Mouse (Mus musculus): ENCODE measurements around the gene Rbms3. TPM values are rescaled to one million over a fixed set of nuclear protein-coding genes. Genes with fewer than 3 reads are reported as not detected.

Rbms3 gene
- polyA plus RNA-seq, 1 experiment from 2014 or later: 68.6 TPM

DNA sequence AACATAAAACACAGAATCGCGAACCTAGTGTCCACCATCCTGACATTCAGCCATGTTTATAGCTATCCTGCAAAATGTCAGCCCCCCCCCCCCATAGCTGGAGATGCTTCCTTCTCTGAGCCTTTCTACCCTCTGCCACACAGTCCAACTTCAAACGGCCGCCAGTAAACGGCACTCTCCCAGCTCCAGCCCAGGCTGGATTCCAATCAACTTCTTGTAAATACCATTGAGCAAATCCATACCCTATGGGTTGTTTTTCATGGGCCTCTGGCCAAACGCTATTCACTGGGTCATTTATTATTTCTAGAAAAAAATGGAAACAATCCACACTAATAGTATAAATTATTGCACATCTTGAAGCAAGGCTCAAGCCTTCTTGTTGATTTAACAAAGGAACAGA is 468.6 kb downstream of the Rbms3 start:
- DNase-seq (ENCODE audit: low spot score): no peak

DNA sequence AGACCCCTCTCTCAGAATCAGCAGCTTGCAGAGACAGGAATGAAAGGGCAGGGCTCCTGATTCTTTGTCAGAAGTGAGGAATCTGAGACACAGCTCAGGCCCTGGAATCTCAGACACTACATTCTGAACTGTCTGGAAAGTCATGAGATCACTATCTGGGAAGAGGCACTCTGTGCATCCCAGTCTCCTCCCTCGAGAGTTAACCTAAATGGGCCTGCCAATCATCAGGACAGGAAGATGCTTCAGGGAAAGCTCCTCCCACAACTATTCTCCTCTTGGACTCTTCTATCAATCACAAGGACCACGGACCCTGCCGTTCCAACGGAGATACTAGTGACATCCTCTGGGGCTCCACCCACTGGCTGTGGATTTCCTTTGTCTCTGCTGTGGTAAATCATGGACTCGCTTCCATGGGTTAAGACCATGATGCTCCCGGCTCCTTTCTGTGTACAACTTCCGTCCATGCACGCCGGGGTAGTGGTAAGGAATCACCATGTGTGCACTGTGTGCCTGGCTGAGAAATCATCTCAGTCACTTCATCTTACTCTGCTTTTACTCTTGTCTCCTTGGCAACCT is 473.3 kb downstream of the Rbms3 start:
- Histone ChIP-seq H3K4me1 (replicated peaks; ENCODE audit: control insufficient read depth, insufficient read depth, low read length) (peaks cover 32% of the 10 kb centered on the region), H3K27ac (ENCODE audit: low read depth) (peak overlapping the region; percentile 64)

More for the DNA sequence above, 468.6 kb downstream of the Rbms3 start:
- 33% methylated on average over 6 of the region's 6 CpGs for WGBS
- Histone ChIP-seq H3K36me3 (ENCODE audit: control insufficient read depth, insufficient read depth, low read length) (no peaks in the 10 kb centered on the region), H3K4me1 (replicated peaks; ENCODE audit: control insufficient read depth, insufficient read depth, low read length) (peaks cover 40% of the 10 kb centered on the region), H3K27ac (ENCODE audit: low read depth) (peak overlapping the region; percentile 62), H3K4me3 (ENCODE audit: low read depth, low read length) (no peak overlapping the region), H3K27me3 (replicated peaks; ENCODE audit: control insufficient read depth, insufficient read depth, low read length) (no peaks in the 10 kb centered on the region), H3K4me2 (ENCODE audit: low read length) (no peak overlapping the region), H3K9me3 (ENCODE audit: control insufficient read depth, low read length) (no peaks in the 10 kb centered on the region), H3K9ac (ENCODE audit: low read length) (no peak overlapping the region)
- peak; percentile 44; the same call in 1 of the 2 replicates for ATAC-seq (replicated peaks; ENCODE audit: low FRiP score, low TSS enrichment, low read depth)

DNA sequence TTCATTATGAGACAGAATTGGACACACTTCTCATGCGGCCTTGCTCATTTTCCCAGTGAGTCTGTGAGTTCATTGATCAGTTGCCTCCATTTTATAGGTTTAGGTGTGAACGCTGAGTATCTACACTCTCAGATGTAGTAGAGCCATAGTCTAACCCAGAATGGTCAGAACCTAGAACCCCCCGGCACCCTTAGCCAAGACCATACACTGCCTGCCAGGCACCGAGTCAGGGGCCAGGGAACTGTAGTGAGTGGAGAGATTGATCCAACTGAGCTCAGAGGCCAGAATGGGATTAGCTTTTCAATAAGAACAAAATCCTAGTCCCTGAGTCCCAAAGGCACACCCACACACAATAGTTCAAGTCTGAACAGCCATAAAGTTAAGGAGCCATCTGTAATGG is 475.1 kb downstream of the Rbms3 start:
- H3K27ac ChIP-seq (ENCODE audit: low read depth): no peak overlapping the region
- peaks cover 24% of the 10 kb centered on the region for H3K4me1 ChIP-seq (replicated peaks; ENCODE audit: control insufficient read depth, insufficient read depth, low read length)
- H3K9me3 ChIP-seq (ENCODE audit: control insufficient read depth, low read length): no peaks in the 10 kb centered on the region
- H3K4me2 ChIP-seq (ENCODE audit: low read length): no peak overlapping the region
- no peak for DNase-seq (ENCODE audit: low spot score)
- no peak overlapping the region for H3K4me3 ChIP-seq (ENCODE audit: low read depth, low read length)
- no peak overlapping the region for H3K9ac ChIP-seq (ENCODE audit: low read length)
- H3K27me3 ChIP-seq (replicated peaks; ENCODE audit: control insufficient read depth, insufficient read depth, low read length): no peaks in the 10 kb centered on the region
- H3K36me3 ChIP-seq (ENCODE audit: control insufficient read depth, insufficient read depth, low read length): no peaks in the 10 kb centered on the region
- WGBS: 88% methylated on average over 4 of the region's 4 CpGs
- ATAC-seq (replicated peaks; ENCODE audit: low FRiP score, low TSS enrichment, low read depth): no peak

More for the DNA sequence above, 473.3 kb downstream of the Rbms3 start:
- DNase-seq (ENCODE audit: low spot score) (peak; percentile 54), ATAC-seq (replicated peaks; ENCODE audit: low FRiP score, low TSS enrichment, low read depth) (no peak; the same call in 1 of the 2 replicates)
- Histone ChIP-seq H3K9ac (ENCODE audit: low read length) (no peak overlapping the region), H3K27me3 (replicated peaks; ENCODE audit: control insufficient read depth, insufficient read depth, low read length) (no peaks in the 10 kb centered on the region), H3K4me3 (ENCODE audit: low read depth, low read length) (no peak overlapping the region), H3K9me3 (ENCODE audit: control insufficient read depth, low read length) (no peaks in the 10 kb centered on the region), H3K36me3 (ENCODE audit: control insufficient read depth, insufficient read depth, low read length) (no peaks in the 10 kb centered on the region), H3K4me2 (ENCODE audit: low read length) (no peak overlapping the region)
- WGBS: 41% methylated on average over 9 of the region's 9 CpGs

DNA sequence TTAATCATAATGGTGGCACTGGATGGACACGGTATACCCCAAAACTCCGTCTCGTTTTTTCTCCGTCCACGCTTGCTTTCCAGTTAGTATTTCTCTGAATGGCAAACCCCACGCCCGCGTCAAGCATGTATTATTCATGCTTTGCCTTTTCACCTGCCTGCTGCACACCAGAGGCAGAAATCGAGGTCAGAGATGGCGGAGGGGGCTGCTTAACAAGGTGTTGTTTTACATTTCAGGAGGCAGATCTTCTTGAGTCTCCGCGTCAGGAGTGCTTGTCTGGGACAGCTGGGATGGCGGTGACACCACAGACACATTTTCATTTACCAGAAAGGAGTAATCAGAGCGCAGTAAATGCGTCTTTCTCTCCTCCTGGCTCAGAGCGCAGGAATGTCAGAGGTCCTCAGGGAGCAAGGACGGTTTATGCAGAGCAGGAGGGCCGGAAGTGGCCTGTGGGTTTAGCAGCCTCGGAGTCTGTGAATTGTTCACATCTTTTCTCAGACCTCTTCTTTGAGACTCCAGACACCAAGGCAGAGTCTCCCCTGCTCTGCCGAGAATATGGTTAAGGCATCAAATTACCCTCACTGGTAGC is 475.9 kb downstream of the Rbms3 start:
- Histone ChIP-seq H3K4me2 (ENCODE audit: low read length) (no peak overlapping the region), H3K4me3 (ENCODE audit: low read depth, low read length) (no peak overlapping the region), H3K27ac (ENCODE audit: low read depth) (peak overlapping the region; percentile 57; the same call in 1 of the 2 replicates), H3K36me3 (ENCODE audit: control insufficient read depth, insufficient read depth, low read length) (no peaks in the 10 kb centered on the region), H3K27me3 (replicated peaks; ENCODE audit: control insufficient read depth, insufficient read depth, low read length) (no peaks in the 10 kb centered on the region), H3K9me3 (ENCODE audit: control insufficient read depth, low read length) (no peaks in the 10 kb centered on the region), H3K4me1 (replicated peaks; ENCODE audit: control insufficient read depth, insufficient read depth, low read length) (peaks cover 24% of the 10 kb centered on the region), H3K9ac (ENCODE audit: low read length) (no peak overlapping the region)
- no peak for ATAC-seq (replicated peaks; ENCODE audit: low FRiP score, low TSS enrichment, low read depth)
- WGBS: 50% methylated on average over 20 of the region's 20 CpGs
- no peak for DNase-seq (ENCODE audit: low spot score)

DNA sequence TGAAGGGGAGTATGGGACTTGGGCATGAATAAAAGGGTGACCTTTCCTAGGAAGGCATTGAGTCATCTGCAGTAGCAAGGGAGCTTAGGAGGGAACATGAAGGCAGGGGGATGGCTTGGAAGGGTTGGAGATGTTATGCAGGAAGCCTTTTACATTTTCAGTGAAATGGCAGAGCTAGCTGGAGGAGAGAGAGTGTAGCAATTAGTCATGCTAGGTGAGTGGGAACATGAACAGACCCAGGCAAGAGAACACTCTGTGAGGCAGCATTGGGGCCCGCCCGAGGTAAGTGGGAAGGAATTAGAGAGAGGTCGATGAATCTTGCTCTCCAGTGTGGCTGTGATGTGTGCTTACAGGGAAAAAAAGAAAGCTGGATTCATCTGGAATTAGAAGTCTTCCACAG is 477.8 kb downstream of the Rbms3 start:
- WGBS: 63% methylated on average over 3 of the region's 3 CpGs
- Histone ChIP-seq H3K36me3 (ENCODE audit: control insufficient read depth, insufficient read depth, low read length) (no peaks in the 10 kb centered on the region), H3K27me3 (replicated peaks; ENCODE audit: control insufficient read depth, insufficient read depth, low read length) (no peaks in the 10 kb centered on the region), H3K9me3 (ENCODE audit: control insufficient read depth, low read length) (no peaks in the 10 kb centered on the region), H3K9ac (ENCODE audit: low read length) (no peak overlapping the region), H3K4me1 (replicated peaks; ENCODE audit: control insufficient read depth, insufficient read depth, low read length) (peaks cover 24% of the 10 kb centered on the region), H3K27ac (ENCODE audit: low read depth) (no peak overlapping the region), H3K4me3 (ENCODE audit: low read depth, low read length) (no peak overlapping the region), H3K4me2 (ENCODE audit: low read length) (no peak overlapping the region)
- DNase-seq (ENCODE audit: low spot score): no peak
- ATAC-seq (replicated peaks; ENCODE audit: low FRiP score, low TSS enrichment, low read depth): no peak

DNA sequence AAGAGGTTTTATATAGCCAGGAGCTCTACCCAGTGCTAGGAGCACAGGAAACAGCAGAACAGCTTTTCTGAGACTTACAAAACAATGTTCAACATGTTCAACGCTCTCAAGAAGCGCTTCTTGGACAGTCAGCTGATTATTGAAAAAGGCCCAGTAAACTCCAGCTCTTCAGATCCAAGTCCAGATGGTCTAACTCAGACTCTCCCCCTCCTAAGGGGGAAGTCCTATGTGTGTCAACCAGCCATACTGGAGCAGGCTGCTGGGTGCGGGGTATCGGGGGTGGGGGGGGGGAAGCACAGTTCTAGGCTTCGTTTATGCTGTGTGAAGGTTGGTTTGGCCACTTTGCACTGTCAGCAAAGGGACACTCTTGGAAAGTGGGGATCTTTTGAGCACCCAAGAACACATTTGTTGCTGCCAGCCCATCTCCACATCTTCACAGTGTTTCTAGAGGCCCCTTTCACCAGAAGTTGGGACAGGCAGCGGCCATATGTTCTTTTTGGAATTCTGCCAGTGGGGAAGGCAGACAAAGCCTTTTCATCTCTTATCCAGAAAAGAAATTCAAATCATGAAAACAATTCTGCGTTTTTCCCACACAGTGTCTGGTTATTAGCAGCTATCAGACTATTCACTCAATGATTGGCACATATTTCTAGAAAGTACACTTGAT is 485.5 kb downstream of the Rbms3 start:
- Histone ChIP-seq H3K36me3 (ENCODE audit: control insufficient read depth, insufficient read depth, low read length) (no peaks in the 10 kb centered on the region), H3K4me1 (replicated peaks; ENCODE audit: control insufficient read depth, insufficient read depth, low read length) (peaks cover 8% of the 10 kb centered on the region), H3K27ac (ENCODE audit: low read depth) (peak overlapping the region; percentile 74), H3K9ac (ENCODE audit: low read length) (no peak overlapping the region), H3K4me3 (ENCODE audit: low read depth, low read length) (no peak overlapping the region), H3K4me2 (ENCODE audit: low read length) (no peak overlapping the region), H3K27me3 (replicated peaks; ENCODE audit: control insufficient read depth, insufficient read depth, low read length) (no peaks in the 10 kb centered on the region), H3K9me3 (ENCODE audit: control insufficient read depth, low read length) (no peaks in the 10 kb centered on the region)
- DNase-seq (ENCODE audit: low spot score) (no peak), ATAC-seq (replicated peaks; ENCODE audit: low FRiP score, low TSS enrichment, low read depth) (no peak)
- 51% methylated on average over 7 of the region's 7 CpGs for WGBS

DNA sequence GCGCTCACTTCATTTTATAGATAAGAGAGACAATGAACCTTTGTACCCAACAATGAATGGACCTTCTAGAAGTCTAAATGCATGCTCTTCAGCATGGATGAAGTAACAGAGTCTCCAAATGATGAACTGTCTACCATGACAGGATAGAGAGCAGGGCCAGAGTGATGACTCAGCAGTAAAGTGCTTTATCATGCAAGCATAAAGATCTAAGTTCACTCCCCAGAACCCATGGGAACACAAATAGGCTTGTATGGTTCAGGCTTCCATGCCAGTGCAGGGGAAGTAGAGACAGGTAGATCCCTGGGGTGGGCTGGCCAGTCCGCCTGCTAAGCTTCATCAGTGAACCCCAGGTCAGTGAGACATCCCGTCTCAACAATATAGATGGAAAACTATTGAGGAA is 489.7 kb downstream of the Rbms3 start:
- H3K27ac ChIP-seq (ENCODE audit: low read depth): no peak overlapping the region
- no peak overlapping the region for H3K9ac ChIP-seq (ENCODE audit: low read length)
- no peak for DNase-seq (ENCODE audit: low spot score)
- peaks cover 8% of the 10 kb centered on the region for H3K4me1 ChIP-seq (replicated peaks; ENCODE audit: control insufficient read depth, insufficient read depth, low read length)
- no peak overlapping the region for H3K4me2 ChIP-seq (ENCODE audit: low read length)
- no peaks in the 10 kb centered on the region for H3K27me3 ChIP-seq (replicated peaks; ENCODE audit: control insufficient read depth, insufficient read depth, low read length)
- WGBS: 87% methylated on average over 3 of the region's 3 CpGs
- no peaks in the 10 kb centered on the region for H3K9me3 ChIP-seq (ENCODE audit: control insufficient read depth, low read length)
- no peak for ATAC-seq (replicated peaks; ENCODE audit: low FRiP score, low TSS enrichment, low read depth)
- no peaks in the 10 kb centered on the region for H3K36me3 ChIP-seq (ENCODE audit: control insufficient read depth, insufficient read depth, low read length)
- no peak overlapping the region for H3K4me3 ChIP-seq (ENCODE audit: low read depth, low read length)

DNA sequence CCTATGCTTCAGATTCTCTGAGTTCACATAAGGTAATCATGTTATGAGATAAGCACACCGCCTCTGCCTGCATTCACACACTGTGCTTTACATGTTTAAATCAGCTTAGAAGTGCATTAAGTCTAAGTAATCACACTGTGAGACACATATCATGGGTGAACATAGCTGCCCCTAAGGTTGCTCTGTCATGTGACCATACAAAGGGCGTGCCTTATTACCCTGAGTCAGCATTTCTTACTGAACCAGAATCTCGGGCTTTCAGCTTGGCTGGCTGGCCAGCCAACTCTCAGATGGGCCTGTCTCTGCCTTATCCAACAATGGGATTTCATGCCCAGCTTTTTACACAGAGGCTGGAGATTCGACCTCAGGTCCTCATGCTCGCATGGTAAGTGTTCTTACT is 493.3 kb downstream of the Rbms3 start:
- H3K4me1 ChIP-seq (replicated peaks; ENCODE audit: control insufficient read depth, insufficient read depth, low read length): peaks cover 8% of the 10 kb centered on the region; the same call in 1 of the 2 replicates
- H3K9ac ChIP-seq (ENCODE audit: low read length): no peak overlapping the region
- H3K36me3 ChIP-seq (ENCODE audit: control insufficient read depth, insufficient read depth, low read length): no peaks in the 10 kb centered on the region
- ATAC-seq (replicated peaks; ENCODE audit: low FRiP score, low TSS enrichment, low read depth): no peak
- no peak overlapping the region for H3K27ac ChIP-seq (ENCODE audit: low read depth)
- no peak overlapping the region for H3K4me2 ChIP-seq (ENCODE audit: low read length)
- H3K4me3 ChIP-seq (ENCODE audit: low read depth, low read length): no peak overlapping the region
- DNase-seq (ENCODE audit: low spot score): no peak
- no peaks in the 10 kb centered on the region for H3K27me3 ChIP-seq (replicated peaks; ENCODE audit: control insufficient read depth, insufficient read depth, low read length)
- 78% methylated on average over 5 of the region's 5 CpGs for WGBS
- no peaks in the 10 kb centered on the region for H3K9me3 ChIP-seq (ENCODE audit: control insufficient read depth, low read length)

All from intestine, embryonic 14.5 days (tissue).